Mouse (Mus musculus): Measurements from ENCODE around the gene Syk. TPM values are rescaled to one million over a fixed set of nuclear protein-coding genes. Genes with fewer than 3 reads are reported as not detected.

Gene Syk
- total RNA-seq, 2 experiments from 2014 or later = 18.9 to 19.5 TPM

DNA sequence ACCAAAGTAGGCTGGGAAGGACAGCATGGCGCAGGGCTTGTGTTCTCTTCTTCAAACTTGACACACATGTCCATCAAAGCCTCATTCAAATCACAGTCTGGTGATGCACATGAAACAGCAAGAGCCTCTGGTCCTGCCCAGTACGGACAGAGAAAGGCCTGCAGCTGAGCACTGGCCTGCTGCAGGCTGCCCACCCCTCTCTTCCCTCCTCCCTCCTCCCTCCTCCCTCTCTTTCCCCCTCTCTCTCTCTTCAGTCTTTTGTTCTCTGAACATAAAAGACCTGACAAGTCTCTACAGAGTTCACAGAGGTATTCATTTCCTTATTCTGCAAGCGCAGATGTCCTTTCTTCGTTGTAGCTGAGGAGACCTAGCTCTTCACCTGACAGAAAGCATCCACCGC lies 99.1 kb downstream of the Syk start:
- intact Hi-C loops (cut with DNase I) = no loop called here
- no peak for DNase-seq

DNA sequence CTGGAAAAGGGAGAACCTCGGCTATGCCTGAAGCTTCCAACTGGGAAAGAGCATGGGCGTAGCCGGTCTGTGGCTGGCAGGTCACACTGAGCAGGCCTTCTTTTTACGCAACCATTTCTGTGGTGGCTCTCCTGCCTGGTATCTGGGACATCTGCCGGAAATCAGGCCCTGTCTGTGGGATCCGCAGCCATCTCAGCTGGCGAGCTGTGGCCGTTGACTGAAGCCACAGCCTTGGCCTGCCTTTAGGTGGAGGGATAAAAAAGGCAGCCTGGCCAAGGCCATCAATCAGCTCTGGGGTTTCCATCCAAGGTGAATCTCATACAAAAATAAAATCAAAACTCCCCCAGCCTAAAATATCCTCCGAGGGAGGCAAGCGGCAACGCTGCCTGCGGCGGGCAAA lies 107.5 kb downstream of the Syk start:
- DNase-seq = no peak
- intact Hi-C loops (cut with DNase I) = no loop called here

DNA sequence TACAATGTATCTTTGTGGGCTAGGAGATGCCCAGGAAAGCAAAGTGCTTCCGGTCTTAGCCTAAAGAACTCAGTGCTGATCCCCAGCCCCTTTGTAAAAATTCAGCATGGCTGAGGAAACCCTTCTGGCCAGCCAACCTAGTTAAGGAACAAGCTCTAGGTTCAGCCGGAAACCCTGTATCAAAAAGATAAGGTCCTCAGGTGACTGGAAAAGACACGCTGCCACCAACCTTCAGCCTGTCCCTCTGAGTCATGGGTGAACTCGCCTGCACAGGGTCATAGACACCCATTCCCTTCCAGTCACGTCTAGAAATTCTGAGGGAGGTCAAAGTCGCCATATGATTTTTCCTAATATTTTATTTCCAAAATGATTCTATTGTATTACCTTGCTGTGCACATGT lies 109.3 kb downstream of the Syk start:
- DNase-seq = no peak
- intact Hi-C loops (cut with DNase I) = no loop called here

DNA sequence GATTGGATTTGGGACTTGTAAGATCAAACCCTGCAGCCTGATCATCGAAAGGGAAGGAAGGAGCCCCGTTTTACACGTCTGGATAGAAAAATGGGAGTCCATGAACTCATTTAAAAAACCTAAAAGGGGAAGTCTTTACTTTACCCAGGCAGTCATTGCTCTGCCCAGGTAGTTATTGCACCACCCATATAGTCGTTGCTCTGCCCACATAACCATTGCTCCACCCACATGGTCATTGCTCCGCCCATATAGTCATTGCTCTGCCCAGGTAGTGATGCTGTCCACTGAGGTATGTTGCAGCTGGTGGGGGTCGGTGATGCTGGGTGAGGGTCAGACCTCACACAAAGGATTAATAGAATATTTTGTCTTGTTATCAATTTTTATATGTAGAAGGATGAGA lies 111.9 kb downstream of the Syk start:
- DNase-seq = no peak
- intact Hi-C loops (cut with DNase I) = no loop called here

Other genes starting within 250 kb of the Syk start
- gene Diras2, start 51.9 kb upstream of the Syk start, total RNA-seq (2021) = under 1 TPM in 1 of 2 experiments, not detected in 1; 0.28 TPM